Mouse (Mus musculus): Measurements from ENCODE around the gene Bcl2a1a. TPM values are rescaled to one million over a fixed set of nuclear protein-coding genes. Genes with fewer than 3 reads are reported as not detected.
"Not testable (repeated sequence)": the region's sequence is repeated elsewhere in the genome, so short reads cannot be mapped to it uniquely, and the experiment has no call there.

Bcl2a1a gene
- polyA plus RNA-seq (2012; rRNA removed), result 5.3 and 6.9 TPM in 2 replicates

- H3K36me3 ChIP-seq (ENCODE audit: control insufficient read depth, insufficient read depth, low read length); H3K4me3 ChIP-seq (ENCODE audit: control insufficient read depth, insufficient read depth, low read length); H3K27ac ChIP-seq (ENCODE audit: control insufficient read depth, insufficient read depth, low read length); H3K4me1 ChIP-seq (replicated peaks; ENCODE audit: control insufficient read depth, insufficient read depth, low read length); H3K27me3 ChIP-seq (ENCODE audit: control insufficient read depth, insufficient read depth, low read length): not testable (repeated sequence)
- WGBS, result 72% methylated on average over 5 of the region's 5 CpGs
- DNase-seq, result peak; percentile 20
Measured at GRCm38 (mm10) chr9:88956670-88957153, at the start of gene Bcl2a1a. Gene Bcl2a1a, plus strand, starts transcription at chr9:88956900.

DNA sequence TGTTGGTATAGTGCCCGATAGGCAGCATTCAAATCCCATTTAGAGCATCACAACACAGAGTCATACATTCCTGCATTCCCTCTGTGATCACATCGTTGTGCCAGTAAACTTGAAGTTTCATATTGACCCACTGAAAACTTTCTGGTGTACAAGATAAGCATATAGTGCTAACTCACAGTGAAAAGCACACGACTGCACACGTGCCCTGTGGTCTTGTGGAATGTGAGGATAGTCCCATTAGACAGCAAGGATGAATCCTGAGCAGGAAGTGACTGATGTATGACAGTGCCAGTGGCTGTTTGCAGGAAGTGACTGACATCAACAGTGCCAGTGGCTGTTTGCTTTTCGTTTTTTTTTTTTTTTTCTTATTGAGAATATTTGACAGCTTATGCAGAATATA lies 40.1 kb upstream of the Bcl2a1a start:
- not testable (repeated sequence) for H3K4me1 ChIP-seq (replicated peaks; ENCODE audit: control insufficient read depth, insufficient read depth, low read length); H3K27me3 ChIP-seq (ENCODE audit: control insufficient read depth, insufficient read depth, low read length); DNase-seq; H3K27ac ChIP-seq (ENCODE audit: control insufficient read depth, insufficient read depth, low read length); H3K4me3 ChIP-seq (ENCODE audit: control insufficient read depth, insufficient read depth, low read length); H3K36me3 ChIP-seq (ENCODE audit: control insufficient read depth, insufficient read depth, low read length)
- 79% methylated on average over 5 of the region's 5 CpGs for WGBS

DNA sequence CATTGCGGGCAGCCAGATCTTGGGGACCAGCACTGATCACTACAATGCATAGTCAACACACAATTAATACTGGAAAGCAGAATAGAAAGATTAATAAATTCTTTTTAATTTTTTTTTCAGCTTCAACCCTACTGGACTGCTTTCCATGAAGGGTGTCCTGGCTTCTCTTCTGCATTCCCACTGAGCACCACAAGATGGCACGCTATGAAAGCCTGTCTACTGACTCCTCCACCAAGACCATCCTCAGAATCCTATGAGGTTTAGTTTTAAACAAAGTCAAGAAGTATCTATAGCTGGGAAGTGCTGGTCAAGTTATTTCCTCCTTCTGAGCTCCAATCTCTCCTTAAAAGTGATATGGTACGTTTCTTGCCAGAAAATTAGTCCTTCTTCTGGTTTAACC lies 18.4 kb upstream of the Bcl2a1a start:
- H3K36me3 ChIP-seq (ENCODE audit: control insufficient read depth, insufficient read depth, low read length); DNase-seq; H3K4me1 ChIP-seq (replicated peaks; ENCODE audit: control insufficient read depth, insufficient read depth, low read length); H3K27me3 ChIP-seq (ENCODE audit: control insufficient read depth, insufficient read depth, low read length); H3K4me3 ChIP-seq (ENCODE audit: control insufficient read depth, insufficient read depth, low read length); H3K27ac ChIP-seq (ENCODE audit: control insufficient read depth, insufficient read depth, low read length): not testable (repeated sequence)
- 13% methylated on average over 2 of the region's 3 CpGs for WGBS

DNA sequence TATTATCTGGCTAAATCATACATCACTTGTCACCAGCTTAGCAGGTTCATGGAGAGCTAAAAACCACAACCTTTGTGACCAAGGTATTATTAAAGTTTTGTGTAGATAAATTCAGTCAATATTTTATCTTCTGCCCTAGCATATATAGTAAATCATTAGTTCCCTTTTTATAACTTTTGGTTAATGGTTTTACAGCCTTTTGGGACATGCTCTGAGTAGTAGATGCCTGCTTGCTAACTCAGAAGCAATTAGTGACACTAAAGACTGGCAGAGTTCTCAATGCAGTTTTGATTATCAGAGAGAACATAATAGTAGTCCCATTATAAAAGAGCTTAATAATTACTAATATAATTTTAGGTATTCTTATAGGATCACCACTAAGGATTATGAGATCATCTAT lies 5.2 kb upstream of the Bcl2a1a start:
- not testable (repeated sequence) for DNase-seq; H3K27me3 ChIP-seq (ENCODE audit: control insufficient read depth, insufficient read depth, low read length); H3K27ac ChIP-seq (ENCODE audit: control insufficient read depth, insufficient read depth, low read length); H3K4me1 ChIP-seq (replicated peaks; ENCODE audit: control insufficient read depth, insufficient read depth, low read length); H3K4me3 ChIP-seq (ENCODE audit: control insufficient read depth, insufficient read depth, low read length); H3K36me3 ChIP-seq (ENCODE audit: control insufficient read depth, insufficient read depth, low read length)

- DNase-seq; H3K27ac ChIP-seq (ENCODE audit: control insufficient read depth, insufficient read depth, low read length); H3K4me3 ChIP-seq (ENCODE audit: control insufficient read depth, insufficient read depth, low read length); H3K27me3 ChIP-seq (ENCODE audit: control insufficient read depth, insufficient read depth, low read length); H3K36me3 ChIP-seq (ENCODE audit: control insufficient read depth, insufficient read depth, low read length); H3K4me1 ChIP-seq (replicated peaks; ENCODE audit: control insufficient read depth, insufficient read depth, low read length): not testable (repeated sequence)
Measured at GRCm38 (mm10) chr9:88953151-88953550, 3.5 kb upstream of the Bcl2a1a start.

- H3K4me1 ChIP-seq (replicated peaks; ENCODE audit: control insufficient read depth, insufficient read depth, low read length); H3K27me3 ChIP-seq (ENCODE audit: control insufficient read depth, insufficient read depth, low read length); H3K36me3 ChIP-seq (ENCODE audit: control insufficient read depth, insufficient read depth, low read length); H3K27ac ChIP-seq (ENCODE audit: control insufficient read depth, insufficient read depth, low read length); H3K4me3 ChIP-seq (ENCODE audit: control insufficient read depth, insufficient read depth, low read length); DNase-seq: not testable (repeated sequence)
- WGBS, result 86% methylated on average over 1 of the region's 1 CpGs
Measured at GRCm38 (mm10) chr9:88955224-88955623, 1.5 kb upstream of the Bcl2a1a start.

DNA sequence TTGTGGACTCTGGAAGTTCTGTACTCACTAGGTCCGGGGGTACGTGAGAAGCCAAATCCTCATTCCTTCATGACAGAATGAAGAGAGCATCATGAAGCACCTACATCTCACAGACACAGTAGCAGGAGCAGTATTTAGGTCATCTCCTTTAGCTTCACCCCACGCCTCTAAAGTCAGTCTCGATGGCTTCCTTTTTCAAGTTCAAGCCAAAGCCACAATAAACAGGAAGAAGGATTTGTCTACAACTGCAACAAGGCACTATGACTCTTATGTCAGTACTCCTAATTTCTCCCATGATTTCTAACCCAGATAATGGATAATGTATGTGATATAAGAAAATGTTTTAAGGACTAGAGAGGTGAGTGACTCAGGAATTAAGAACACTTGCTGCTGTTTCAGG lies 665 bp upstream of the Bcl2a1a start:
- 78% methylated on average over 3 of the region's 4 CpGs for WGBS
- not testable (repeated sequence) for H3K36me3 ChIP-seq (ENCODE audit: control insufficient read depth, insufficient read depth, low read length); DNase-seq; H3K4me1 ChIP-seq (replicated peaks; ENCODE audit: control insufficient read depth, insufficient read depth, low read length); H3K4me3 ChIP-seq (ENCODE audit: control insufficient read depth, insufficient read depth, low read length); H3K27ac ChIP-seq (ENCODE audit: control insufficient read depth, insufficient read depth, low read length); H3K27me3 ChIP-seq (ENCODE audit: control insufficient read depth, insufficient read depth, low read length)

DNA sequence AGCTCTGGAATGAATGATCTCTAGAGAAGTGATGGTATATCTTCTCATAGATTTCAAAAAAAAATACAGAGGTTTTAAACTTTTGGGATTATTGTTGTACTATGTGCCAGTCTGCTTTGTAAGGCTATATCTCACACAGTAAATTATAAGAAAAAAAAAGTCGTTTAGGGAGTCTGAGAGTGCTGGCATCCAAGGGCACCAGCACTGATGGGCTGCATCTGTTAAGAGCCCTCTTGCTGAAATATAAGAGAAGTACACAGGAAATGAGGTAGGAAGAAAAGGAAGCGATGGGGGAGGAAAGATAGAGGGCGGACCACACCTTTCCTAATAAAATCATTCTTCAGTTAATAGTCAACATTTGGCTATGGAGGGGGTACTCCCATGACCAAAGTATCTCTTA lies 2.2 kb downstream of the Bcl2a1a start:
- no peak overlapping the region for H3K27ac ChIP-seq (ENCODE audit: control insufficient read depth, insufficient read depth, low read length)
- no peak for DNase-seq
- WGBS, result 81% methylated on average over 3 of the region's 3 CpGs
- H3K27me3 ChIP-seq (ENCODE audit: control insufficient read depth, insufficient read depth, low read length), result no peaks in the 10 kb centered on the region
- H3K4me3 ChIP-seq (ENCODE audit: control insufficient read depth, insufficient read depth, low read length), result no peak overlapping the region
- no peaks in the 10 kb centered on the region for H3K4me1 ChIP-seq (replicated peaks; ENCODE audit: control insufficient read depth, insufficient read depth, low read length)
- no peaks in the 10 kb centered on the region for H3K36me3 ChIP-seq (ENCODE audit: control insufficient read depth, insufficient read depth, low read length)
- TF ChIP-seq CTCF (IDR thresholded peaks at IDR 0.05; ENCODE audit: borderline replicate concordance, control insufficient read depth, extremely low read depth, insufficient read depth, low read length, poor library complexity) (no peak), POLR2A (IDR thresholded peaks at IDR 0.05; ENCODE audit: control insufficient read depth, extremely low read depth, insufficient read depth, low read length, poor library complexity) (no peak)

DNA sequence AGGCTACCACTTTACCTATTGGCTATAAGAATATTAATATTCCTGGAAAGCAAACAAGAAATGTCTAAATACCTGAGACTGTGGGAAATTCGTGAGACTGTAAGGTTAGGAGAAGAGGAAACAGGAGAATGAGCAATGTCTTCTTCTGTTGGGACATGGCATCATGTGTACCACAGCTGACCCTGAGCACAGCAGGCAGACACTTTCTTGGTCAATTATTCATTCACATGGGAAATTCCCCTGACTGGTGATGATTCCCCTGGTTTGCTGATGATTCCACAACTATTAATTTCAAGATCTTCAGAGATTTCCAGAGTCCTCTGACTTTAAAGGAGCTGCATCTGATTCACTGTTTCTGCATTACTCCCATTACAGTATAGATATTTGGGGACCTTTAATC lies 3.3 kb downstream of the Bcl2a1a start:
- H3K4me3 ChIP-seq (ENCODE audit: control insufficient read depth, insufficient read depth, low read length); DNase-seq; H3K27me3 ChIP-seq (ENCODE audit: control insufficient read depth, insufficient read depth, low read length); H3K27ac ChIP-seq (ENCODE audit: control insufficient read depth, insufficient read depth, low read length); H3K36me3 ChIP-seq (ENCODE audit: control insufficient read depth, insufficient read depth, low read length); H3K4me1 ChIP-seq (replicated peaks; ENCODE audit: control insufficient read depth, insufficient read depth, low read length): not testable (repeated sequence)
- 58% methylated on average over 1 of the region's 1 CpGs for WGBS

GRCm38 (mm10) chr9:88966462-88966861 lies 9.8 kb downstream of the Bcl2a1a start:
- DNase-seq; H3K27me3 ChIP-seq (ENCODE audit: control insufficient read depth, insufficient read depth, low read length); H3K4me3 ChIP-seq (ENCODE audit: control insufficient read depth, insufficient read depth, low read length); H3K36me3 ChIP-seq (ENCODE audit: control insufficient read depth, insufficient read depth, low read length); H3K4me1 ChIP-seq (replicated peaks; ENCODE audit: control insufficient read depth, insufficient read depth, low read length); H3K27ac ChIP-seq (ENCODE audit: control insufficient read depth, insufficient read depth, low read length): not testable (repeated sequence)
- 75% methylated on average over 1 of the region's 6 CpGs for WGBS

DNA sequence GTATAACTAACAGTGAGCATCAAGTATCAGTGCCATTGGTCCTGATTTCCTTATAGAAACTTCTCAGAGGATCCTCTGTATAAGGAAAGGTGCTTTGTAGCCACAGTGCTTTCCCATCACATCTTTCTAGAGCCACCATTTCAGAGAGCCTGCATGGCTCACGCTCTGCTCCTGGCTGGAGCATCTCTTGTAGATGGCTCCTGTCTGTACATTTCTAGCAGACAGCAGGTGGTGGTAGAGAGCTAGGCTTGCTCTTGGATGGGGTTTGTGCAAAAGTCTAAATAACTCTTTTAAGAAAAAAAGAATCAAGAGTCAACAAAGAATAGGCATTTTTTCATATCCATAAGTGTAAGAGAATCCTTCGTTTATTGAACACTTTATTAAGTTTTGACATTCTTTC lies 12.8 kb downstream of the Bcl2a1a start:
- WGBS, result 83% methylated on average over 2 of the region's 2 CpGs
- not testable (repeated sequence) for H3K36me3 ChIP-seq (ENCODE audit: control insufficient read depth, insufficient read depth, low read length); H3K4me3 ChIP-seq (ENCODE audit: control insufficient read depth, insufficient read depth, low read length); H3K27ac ChIP-seq (ENCODE audit: control insufficient read depth, insufficient read depth, low read length); H3K4me1 ChIP-seq (replicated peaks; ENCODE audit: control insufficient read depth, insufficient read depth, low read length); DNase-seq; H3K27me3 ChIP-seq (ENCODE audit: control insufficient read depth, insufficient read depth, low read length)

Measured in thymus, adult 2 months (tissue).